Mouse (Mus musculus) stomach, postnatal 0 days (tissue): ENCODE data around the gene Hist1h3c. TPM values are rescaled to one million over a fixed set of nuclear protein-coding genes. Genes with fewer than 3 reads are reported as not detected.
"Not testable (repeated sequence)": the region's sequence is repeated elsewhere in the genome, so short reads cannot be mapped to it uniquely, and the experiment has no call there.

Source experiments
- ATAC-seq: fragments of 200-750 bp; cut with Nextera tagmentation; 2 replicates; pipeline ENCODE4 v1.8.0; 2017; ENCODE audit not compliant: low FRiP score, low TSS enrichment
- DNase-seq: peaks from one replicate; pipeline ENCODE4 v3.0.0-alpha.2; 2016; ENCODE audit warnings: low spot score
- H3K27ac ChIP-seq: fragments of 300-500 bp; sonication (generic); replicated peaks from 2 replicates; pipeline ENCODE4 v1.5.1; 2014; ENCODE audit warnings: mild to moderate bottlenecking, control low read depth
- H3K27me3 ChIP-seq: fragments of 300-500 bp; sonication (generic); 2 replicates; pipeline ENCODE4 v1.6.1; 2014; ENCODE audit warnings: low read length; ENCODE audit not compliant: control insufficient read depth, insufficient read depth
- H3K36me3 ChIP-seq: fragments of 300-500 bp; sonication (generic); 2 replicates; pipeline ENCODE4 v1.6.1; 2014; ENCODE audit warnings: low read length, mixed read lengths; ENCODE audit not compliant: control insufficient read depth, insufficient read depth
- H3K4me1 ChIP-seq: fragments of 300-500 bp; sonication (generic); replicated peaks from 2 replicates; pipeline ENCODE4 v1.6.1; 2014; ENCODE audit warnings: antibody characterized with exemption; ENCODE audit not compliant: control insufficient read depth, insufficient read depth
- H3K4me2 ChIP-seq: fragments of 300-500 bp; sonication (generic); replicated peaks from 2 replicates; pipeline ENCODE4 v1.6.1; 2014; ENCODE audit warnings: low read depth, mild to moderate bottlenecking, control low read depth, moderate library complexity
- H3K4me3 ChIP-seq: fragments of 300-500 bp; sonication (generic); 2 replicates; pipeline ENCODE4 v1.5.1; 2014; ENCODE audit warnings: low read depth, low read length, control low read depth
- H3K9ac ChIP-seq: fragments of 300-500 bp; sonication (generic); 2 replicates; pipeline ENCODE4 v1.6.1; 2014; ENCODE audit warnings: mild to moderate bottlenecking, low read length, control low read depth, mixed read lengths
- H3K9me3 ChIP-seq: fragments of 300-500 bp; sonication (generic); 2 replicates; pipeline ENCODE4 v1.6.1; 2016; ENCODE audit warnings: low read length; ENCODE audit not compliant: control insufficient read depth
- CTCF ChIP-seq: IDR thresholded peaks from 2 replicates; pipeline ENCODE4 v1.5.1; 2016; ENCODE audit warnings: antibody characterized with exemption, low read depth, mild to moderate bottlenecking, moderate library complexity
- EP300 ChIP-seq: optimal IDR thresholded peaks from 2 replicates; pipeline ENCODE3; 2016; ENCODE audit warnings: antibody characterized with exemption
- WGBS: fragments of 180-500 bp; shearing (Covaris S2); extraction: QIAGEN DNeasy Blood & Tissue Kit; methylation state at CpG from one replicate; pipeline ENCODE4 v1.1.7; 2014; 5-methylcytosine and 5-hydroxymethylcytosine counted together
- polyA plus RNA-seq: library from polyadenylated mRNA; unstranded; fragments of >200 nt; fragmentation: Nextera tagmentation; extraction: Ambion mirVana; gene quantifications from 2 replicates; pipeline ENCODE4 v1.2.1, GENCODE M21; 2015

Gene Hist1h3c
- polyA plus RNA-seq, 1 experiment from 2014 or later: 1.8 TPM

DNA sequence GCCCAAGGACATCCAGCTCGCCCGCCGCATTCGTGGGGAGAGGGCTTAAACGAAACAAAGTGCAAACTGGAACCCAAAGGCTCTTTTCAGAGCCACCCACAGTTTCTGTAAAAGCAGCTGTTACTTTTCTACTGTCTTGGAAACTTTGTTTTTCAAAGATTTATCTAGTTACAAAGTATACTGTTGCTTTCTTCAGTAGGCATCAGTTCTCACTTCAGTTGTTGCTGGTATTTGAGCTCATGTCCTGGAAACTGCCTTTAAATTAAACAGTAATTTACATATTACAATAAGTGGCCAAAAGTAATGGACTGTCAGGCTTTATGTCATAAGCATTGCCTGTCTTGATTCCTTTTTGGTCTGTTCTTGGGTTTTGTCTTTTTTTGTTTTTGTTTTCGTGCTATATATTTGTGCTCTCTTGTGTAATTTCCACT, 7.4 kb upstream of the Hist1h3c start:
- Histone ChIP-seq H3K36me3 (no peaks in the 10 kb centered on the region), H3K27me3 (no peaks in the 10 kb centered on the region), H3K9ac (peak overlapping the region; percentile 47), H3K4me1 (no peaks in the 10 kb centered on the region), H3K27ac (0 out of 2 replicates have a peak overlapping the region, but pooled peaks have one; percentile 18), H3K4me2 (peak overlapping the region; percentile 40), H3K9me3 (no peaks in the 10 kb centered on the region), H3K4me3 (peak overlapping the region; percentile 20)
- no peak for ATAC-seq
- WGBS: 6% methylated on average over 6 of the region's 6 CpGs
- TF ChIP-seq EP300: no peak
- no peak for TF ChIP-seq CTCF
- no peak for DNase-seq

DNA sequence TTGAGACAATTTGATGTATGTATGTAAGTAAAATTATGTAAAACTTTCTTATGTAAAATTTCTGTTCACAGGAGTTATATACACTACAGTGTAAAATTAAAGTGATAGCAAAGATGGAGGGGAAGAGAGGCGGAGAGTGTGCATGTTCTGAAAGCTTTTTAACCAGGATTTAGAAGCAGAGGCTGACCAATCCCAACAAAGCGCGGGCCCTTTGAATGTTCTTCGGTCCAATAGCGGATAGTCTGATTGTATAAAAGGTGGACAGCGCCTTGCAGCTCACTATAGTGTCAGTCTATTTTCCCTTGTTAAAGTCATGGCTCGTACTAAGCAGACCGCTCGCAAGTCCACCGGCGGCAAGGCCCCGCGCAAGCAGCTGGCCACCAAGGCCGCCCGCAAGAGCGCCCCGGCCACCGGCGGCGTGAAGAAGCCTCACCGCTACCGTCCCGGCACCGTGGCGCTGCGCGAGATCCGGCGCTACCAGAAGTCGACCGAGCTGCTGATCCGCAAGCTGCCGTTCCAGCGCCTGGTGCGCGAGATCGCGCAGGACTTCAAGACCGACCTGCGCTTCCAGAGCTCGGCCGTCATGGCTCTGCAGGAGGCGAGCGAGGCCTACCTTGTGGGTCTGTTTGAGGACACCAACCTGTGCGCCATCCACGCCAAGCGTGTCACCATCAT, 6.8 kb upstream of the Hist1h3c start, which contains the start of gene Hist1h3b:
TSS of gene Hist1h3b (plus strand) at position 201 of the 675 bp plus-strand sequence.
- H3K9me3 ChIP-seq, H3K4me1 ChIP-seq, H3K36me3 ChIP-seq, H3K27me3 ChIP-seq: not testable (repeated sequence)
- Histone ChIP-seq H3K27ac (peak within 1 kb of the TSS; percentile 90), H3K9ac (peak within 1 kb of the TSS; percentile 47), H3K4me3 (peak within 1 kb of the TSS; percentile 31), H3K4me2 (peak within 1 kb of the TSS; percentile 55)
- DNase-seq (peak; percentile 88), ATAC-seq (peak; percentile 80)
- WGBS: 0% methylated on average over 18 of the region's 47 CpGs

- peak overlapping the region; percentile 55 for H3K4me2 ChIP-seq
- DNase-seq: no peak
- peak overlapping the region; percentile 90 for H3K27ac ChIP-seq
- H3K9ac ChIP-seq: peak overlapping the region; percentile 18; the same call in 1 of the 2 replicates
- no peaks in the 10 kb centered on the region for H3K4me1 ChIP-seq
- H3K4me3 ChIP-seq: peak overlapping the region; percentile 31
- H3K9me3 ChIP-seq: no peaks in the 10 kb centered on the region
- no peak for TF ChIP-seq EP300
- TF ChIP-seq CTCF: no peak; the same call in 1 of the 2 replicates
- ATAC-seq: no peak
- 1% methylated on average over 11 of the region's 11 CpGs for WGBS
- H3K27me3 ChIP-seq: no peaks in the 10 kb centered on the region
- H3K36me3 ChIP-seq: no peaks in the 10 kb centered on the region
These were observed 6.1 kb upstream of the Hist1h3c start for GRCm38 (mm10) chr13:23751478-23751956.

DNA sequence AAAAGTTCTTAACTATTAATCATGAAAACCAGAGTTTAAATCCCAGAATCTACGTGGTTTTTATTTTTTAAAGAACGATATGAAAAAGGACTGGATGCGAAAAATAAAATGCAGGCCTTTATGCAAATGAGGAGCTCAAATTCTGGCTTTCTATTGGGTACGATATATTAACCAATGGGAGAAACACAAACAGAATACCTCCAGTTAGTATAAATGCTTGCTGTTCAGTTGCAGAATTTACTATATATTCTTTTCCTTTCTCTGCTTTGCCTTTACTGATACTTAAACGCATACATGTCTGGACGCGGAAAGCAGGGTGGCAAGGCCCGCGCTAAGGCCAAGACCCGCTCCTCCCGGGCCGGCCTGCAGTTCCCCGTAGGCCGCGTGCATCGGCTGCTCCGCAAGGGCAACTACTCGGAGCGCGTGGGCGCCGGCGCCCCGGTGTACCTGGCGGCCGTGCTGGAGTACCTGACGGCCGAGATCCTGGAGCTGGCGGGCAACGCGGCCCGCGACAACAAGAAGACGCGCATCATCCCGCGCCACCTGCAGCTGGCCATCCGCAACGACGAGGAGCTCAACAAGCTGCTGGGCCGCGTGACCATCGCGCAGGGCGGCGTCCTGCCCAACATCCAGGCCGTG, 5.6 kb upstream of the Hist1h3c start, which contains the start of gene Hist1h2ab:
TSS of gene Hist1h2ab (plus strand) at position 288 of the 639 bp plus-strand sequence.
- H3K27me3 ChIP-seq, H3K9me3 ChIP-seq, H3K36me3 ChIP-seq, H3K4me1 ChIP-seq: not testable (repeated sequence)
- Histone ChIP-seq H3K4me3 (peak within 1 kb of the TSS; percentile 31), H3K4me2 (peak within 1 kb of the TSS; percentile 55), H3K27ac (peak within 1 kb of the TSS; percentile 90), H3K9ac (peak within 1 kb of the TSS; percentile 18; the same call in 1 of the 2 replicates)
- peak; percentile 66 for DNase-seq
- WGBS: 2% methylated on average over 27 of the region's 47 CpGs
- peak; percentile 17; the same call in 1 of the 2 replicates for TF ChIP-seq CTCF
- ATAC-seq: peak; percentile 38; the same call in 1 of the 2 replicates

GRCm38 (mm10) chr13:23749563-23750121, 4.2 kb upstream of the Hist1h3c start:
- Histone ChIP-seq H3K4me1 (no peaks in the 10 kb centered on the region), H3K4me2 (no peak overlapping the region), H3K27me3 (no peaks in the 10 kb centered on the region), H3K4me3 (no peak overlapping the region), H3K9me3 (no peaks in the 10 kb centered on the region), H3K36me3 (no peaks in the 10 kb centered on the region), H3K9ac (no peak overlapping the region), H3K27ac (no peak overlapping the region)
- no peak for ATAC-seq
- 68% methylated on average over 5 of the region's 5 CpGs for WGBS
- DNase-seq: no peak
- TF ChIP-seq CTCF (no peak), EP300 (no peak)

GRCm38 (mm10) chr13:23747892-23748288, 2.5 kb upstream of the Hist1h3c start:
- no peak overlapping the region for H3K9ac ChIP-seq
- no peaks in the 10 kb centered on the region for H3K9me3 ChIP-seq
- H3K36me3 ChIP-seq: no peaks in the 10 kb centered on the region
- no peak overlapping the region for H3K4me2 ChIP-seq
- DNase-seq: no peak
- H3K27ac ChIP-seq: 0 out of 2 replicates have a peak overlapping the region, but pooled peaks have one; percentile 14
- no peak overlapping the region for H3K4me3 ChIP-seq
- H3K4me1 ChIP-seq: no peaks in the 10 kb centered on the region
- no peaks in the 10 kb centered on the region for H3K27me3 ChIP-seq
- TF ChIP-seq CTCF: no peak
- no peak for TF ChIP-seq EP300
- WGBS: 6% methylated on average over 4 of the region's 4 CpGs
- no peak for ATAC-seq
